Mouse (Mus musculus) cerebellum, adult 11 months (tissue): ENCODE results near the gene Dgkh.

ENCODE experiments used
- DNase-seq: peaks from one replicate; pipeline ENCODE4 v3.0.0; 2022

Gene Dgkh

DNA sequence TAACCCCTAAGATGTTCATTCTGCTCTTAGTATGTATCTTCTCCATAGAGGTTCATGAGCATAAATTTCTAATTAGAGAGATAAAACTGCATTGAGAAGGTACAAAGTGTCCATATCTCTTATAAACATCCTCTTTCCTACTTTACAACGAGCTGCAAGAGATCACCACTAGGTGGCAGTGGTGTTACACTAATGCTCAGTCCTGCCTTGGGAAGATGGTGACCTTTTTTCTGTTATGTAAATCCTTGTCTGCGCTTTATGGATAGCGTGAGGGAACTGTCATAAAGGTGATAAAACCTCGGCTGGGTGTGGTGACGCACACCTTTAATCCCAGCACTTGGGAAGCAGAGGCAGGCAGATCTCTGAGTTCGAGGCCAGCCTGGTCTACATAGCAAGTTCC lies 64.3 kb downstream of the Dgkh start:
- peak; percentile 69 for DNase-seq

DNA sequence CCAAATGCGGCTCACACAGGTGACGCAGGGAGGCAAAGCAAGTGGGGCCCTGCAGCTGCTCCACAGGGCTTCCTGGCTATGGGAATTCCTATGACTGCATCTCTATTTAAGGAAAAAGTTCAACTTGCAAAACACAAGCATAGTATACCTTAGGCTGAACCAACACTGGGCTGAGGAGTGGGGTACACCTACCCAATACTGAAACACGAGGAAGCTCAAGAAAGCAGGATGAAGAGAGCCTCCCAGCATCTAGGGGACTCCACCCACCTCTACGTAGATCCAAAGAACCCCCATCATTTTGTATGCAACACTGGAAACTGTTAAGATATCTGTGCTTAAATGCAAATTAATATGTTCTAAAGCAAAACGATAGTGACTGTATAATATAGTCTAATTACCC lies 64.8 kb downstream of the Dgkh start:
- DNase-seq = no peak

DNA sequence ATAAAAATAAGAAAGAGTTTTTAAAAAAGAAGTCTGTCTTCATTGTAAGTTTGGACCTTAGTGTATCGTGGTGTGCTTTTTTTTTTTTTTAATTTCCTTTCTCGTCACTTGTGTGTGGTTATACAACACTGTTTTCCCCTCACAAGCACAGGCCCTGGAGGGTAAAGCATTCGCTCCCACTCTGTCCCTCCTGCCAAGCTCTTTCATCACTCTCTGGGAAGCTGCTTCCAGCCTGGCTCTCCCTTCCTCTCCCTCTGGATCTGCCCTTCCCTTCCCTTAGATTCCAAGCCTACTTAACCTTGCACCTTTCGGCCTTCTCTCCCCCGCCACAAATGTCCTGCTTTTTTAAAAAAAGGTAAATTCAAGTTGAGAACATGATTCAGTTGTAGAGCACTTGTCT lies 69.9 kb downstream of the Dgkh start:
- DNase-seq = no peak

DNA sequence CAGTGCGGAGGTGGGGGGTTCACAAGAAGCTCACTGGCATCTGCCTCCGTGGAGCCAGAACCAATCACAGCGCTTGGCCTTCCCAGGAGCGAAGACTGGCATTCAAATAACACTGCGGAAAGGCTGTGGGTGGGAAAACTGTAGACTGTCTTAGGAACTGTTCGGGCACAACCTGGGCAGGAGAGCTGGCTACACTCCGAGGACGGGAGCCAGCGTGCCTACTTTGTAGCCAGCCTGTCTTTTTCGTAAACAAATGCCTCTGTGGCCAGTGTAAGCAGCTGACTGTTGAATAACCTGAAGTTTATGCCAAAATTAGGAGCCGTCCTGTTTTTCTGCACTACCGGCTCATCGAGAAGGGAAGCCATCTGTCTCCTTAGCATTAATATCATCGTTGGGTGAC lies 71.1 kb downstream of the Dgkh start:
- DNase-seq = peak; percentile 23

DNA sequence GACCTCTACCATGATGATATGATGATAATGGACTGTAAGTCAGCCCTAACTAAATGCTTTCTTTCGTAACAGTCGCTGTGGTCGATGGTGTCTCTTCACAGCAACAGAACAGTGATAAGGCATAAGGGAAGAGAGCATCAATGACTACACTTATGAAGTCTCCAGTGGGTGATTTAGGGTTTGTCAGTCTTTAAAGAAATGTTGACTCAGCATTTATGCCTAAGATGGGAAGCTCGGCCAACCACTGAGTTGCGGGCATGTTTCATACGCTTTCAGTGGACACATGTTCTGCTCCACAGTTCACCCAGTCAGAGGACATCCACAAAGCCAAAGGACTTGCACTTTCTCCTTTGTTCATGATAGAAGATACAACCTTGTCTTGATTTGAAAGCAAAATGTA lies 73.9 kb downstream of the Dgkh start:
- no peak for DNase-seq

DNA sequence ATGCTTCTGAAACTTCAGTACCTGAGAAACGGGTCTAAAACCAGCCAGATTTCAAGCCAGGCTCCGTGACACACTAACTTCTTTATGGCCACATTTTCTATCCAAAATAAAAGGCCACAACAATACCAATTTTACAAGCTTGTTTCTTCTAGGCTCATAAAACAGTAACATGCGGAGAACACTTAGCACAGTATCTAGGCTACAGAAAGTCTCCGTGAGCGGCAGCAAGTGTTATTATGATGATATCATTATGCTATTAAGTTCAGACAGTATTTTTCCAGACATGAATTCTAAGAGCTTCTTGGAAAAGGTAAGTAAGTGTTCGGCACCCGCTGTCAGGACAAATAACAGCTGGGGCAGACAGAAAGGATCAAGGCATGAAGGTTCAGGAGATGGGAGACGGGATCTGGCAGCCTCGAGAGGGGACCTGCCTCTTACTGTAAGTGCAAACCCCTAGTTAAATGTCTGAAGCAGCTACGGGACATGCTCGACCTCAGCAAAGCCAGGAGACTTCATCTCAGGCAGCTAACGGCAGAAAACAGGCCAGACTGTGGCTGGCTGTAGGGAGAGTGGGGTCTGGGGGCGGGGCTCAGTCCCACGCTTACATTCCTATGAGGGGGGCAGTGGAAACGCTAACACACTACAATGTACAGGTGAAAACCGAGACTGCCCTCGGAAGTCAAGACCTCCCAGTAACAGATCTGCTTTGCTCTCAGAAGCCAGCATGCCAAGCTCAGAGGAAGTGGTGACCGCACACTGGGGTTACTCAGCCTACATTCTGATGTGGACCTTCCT lies 75.5 kb downstream of the Dgkh start:
- DNase-seq = no peak

DNA sequence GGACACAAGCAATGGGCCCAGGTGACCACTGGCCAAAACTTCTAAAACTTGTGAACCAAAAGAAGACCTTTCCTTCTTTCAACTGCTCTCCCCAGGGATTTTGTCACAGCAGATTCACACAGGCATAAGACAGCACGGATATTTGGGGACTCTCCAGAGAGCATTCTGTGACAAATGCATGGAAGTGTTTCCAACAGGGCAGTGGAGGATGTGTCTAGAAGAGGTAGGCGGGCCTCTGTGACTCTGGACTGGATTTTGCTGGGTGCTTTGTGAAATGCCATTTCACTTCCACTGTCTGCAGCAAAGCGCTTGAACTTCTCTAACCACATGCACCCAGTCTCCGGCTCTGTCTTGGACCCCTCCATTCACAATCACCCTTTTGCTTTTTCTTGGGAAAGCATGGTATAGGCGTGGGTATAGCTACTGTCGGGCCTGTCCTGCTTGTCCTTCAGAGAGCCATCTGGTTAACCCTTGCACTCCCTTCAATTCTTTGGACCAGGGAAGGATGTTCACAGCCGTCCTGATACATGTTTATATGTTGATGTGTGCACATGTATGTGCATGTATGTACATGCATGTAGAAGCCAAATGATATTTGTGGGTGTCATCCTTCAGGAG lies 77.5 kb downstream of the Dgkh start:
- no peak for DNase-seq

DNA sequence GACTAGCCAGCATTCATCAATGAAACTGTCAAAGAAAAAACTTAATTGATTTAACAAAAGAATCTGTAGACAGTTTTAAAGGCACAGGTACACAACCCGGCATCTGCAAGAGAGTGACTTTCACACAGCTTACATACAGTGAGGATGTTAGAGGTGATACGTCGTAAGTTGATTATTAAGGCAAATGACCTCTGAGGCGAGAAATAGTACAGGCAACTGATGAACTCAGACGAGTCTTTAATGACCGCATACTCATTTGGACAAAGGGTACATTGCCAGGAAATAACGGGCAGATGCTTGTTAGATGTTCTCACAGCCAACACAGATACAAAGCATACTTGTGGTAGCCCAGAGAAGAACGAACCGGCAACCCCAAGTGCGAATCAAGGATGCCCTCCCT lies 78.4 kb downstream of the Dgkh start:
- no peak for DNase-seq

DNA sequence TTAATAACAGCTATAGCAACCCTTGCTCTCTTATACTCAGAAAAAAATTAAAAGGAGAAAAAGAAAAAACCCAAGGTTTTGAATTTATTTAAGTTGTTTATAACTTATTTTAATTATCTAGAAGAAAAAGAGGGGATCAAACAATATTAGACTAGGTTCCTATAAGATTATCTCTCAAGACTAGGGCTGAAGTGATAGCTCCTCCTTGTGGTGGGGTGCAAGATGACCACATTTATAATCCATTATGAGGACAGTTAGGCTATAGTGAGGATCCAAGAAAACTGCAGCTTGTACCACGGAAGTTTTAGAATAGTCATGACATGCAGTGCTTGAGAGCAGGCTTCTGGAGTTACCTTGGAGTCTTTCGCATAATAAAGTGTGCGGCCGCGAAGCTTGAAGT lies 79.2 kb downstream of the Dgkh start:
- no peak for DNase-seq

DNA sequence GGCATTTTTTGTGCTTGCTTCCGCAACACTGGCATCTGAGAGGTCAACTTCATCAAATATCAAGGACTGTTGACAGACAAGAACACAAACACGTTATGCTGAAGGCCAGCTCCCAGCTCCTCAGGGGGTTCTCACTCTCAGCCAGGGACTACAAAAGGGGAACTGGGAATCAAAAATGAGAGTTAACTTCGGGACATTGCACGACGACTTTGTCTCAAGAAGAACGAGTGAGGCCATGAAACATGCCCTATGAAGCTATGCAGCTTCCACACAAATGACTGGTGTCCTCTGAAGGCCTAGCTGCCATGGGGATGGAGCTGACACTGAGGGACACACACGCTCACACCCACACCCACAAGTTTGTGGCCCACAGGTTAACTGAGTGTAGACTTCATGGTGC lies 80.9 kb downstream of the Dgkh start:
- DNase-seq = no peak

DNA sequence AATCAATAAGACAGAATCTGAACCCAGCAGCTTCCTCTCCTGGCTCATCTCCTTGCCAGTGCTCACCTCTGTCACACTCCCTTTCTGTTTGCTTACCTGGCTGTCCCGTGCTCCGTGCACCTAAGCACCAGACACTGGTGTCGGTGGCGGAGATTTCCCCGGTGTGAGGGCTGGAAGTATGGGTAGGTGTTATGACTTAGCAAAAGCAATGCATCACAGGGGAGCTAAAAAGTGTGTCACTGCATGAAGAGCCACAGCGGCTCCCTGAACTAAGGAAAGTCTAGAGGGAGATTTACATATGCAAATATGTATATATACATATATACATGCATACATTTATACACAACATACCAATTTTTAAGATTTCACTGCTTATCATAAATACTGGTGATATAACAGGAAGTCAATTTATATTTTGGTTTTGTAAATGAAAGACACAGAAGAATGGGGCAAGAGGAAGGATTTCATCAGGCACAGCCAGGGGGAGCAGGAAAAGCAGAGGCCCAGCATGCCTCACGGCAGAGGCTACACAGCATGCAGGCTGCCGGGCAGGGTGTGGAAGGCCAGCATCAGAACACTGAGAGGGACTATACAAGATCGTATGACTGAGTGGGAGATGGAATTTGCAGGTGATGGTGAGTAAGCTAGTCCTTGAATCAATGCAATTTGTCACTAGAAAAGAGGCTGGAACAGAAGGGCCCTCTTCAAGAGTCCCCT lies 82.0 kb downstream of the Dgkh start:
- DNase-seq = no peak

DNA sequence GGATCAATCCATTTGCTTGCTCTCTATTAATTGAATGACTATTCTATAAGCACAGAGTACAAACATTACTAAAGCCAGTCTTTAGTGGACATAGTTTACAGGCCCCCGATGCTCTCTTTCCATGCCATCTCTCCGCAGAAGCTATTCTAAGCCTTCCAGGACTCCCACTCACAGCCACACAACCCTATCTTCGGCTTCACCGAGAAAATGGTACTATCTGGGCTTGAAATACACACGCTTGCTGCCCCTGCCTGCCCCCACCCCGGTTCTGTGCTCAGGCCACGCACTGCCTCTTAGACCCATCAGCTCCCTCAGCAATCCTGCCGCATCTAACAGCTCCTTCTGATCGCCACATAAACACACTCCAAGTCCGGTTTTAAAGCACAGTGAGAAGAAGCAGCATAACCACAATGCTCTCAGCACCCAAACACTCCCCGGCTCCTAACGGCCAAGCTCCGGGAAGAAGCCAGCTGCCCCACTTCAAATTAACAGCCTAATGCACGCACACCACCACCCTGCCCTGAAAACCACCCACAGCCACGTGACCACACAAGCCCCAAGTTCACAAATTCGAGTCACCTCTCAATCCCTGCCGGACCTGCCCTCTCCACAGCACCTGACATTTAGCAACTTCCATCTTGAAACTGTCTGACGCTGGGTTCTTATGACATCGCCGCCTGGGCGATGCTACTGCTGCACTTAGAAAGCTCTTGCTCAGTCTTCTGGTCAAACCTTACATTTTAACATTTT lies 82.9 kb downstream of the Dgkh start:
- DNase-seq = no peak

DNA sequence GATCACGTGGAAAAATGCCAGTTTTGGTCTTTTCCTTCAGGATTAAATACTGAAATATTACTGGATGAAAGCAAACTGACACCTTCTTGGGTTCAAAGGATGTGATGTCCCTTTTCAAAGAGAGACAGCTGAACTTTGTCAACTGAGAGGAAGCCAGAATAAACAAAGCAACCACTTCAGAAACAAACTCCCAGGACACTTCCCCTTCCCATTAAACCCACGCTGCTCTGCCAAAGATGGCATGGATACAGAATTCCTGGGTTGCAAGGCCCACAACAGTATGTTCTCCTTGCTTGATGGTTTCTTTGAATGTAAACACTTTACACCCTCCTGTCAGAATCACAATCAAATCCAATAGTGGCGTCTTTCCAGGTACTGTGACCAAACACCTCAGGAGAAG lies 87.0 kb downstream of the Dgkh start:
- DNase-seq = no peak

DNA sequence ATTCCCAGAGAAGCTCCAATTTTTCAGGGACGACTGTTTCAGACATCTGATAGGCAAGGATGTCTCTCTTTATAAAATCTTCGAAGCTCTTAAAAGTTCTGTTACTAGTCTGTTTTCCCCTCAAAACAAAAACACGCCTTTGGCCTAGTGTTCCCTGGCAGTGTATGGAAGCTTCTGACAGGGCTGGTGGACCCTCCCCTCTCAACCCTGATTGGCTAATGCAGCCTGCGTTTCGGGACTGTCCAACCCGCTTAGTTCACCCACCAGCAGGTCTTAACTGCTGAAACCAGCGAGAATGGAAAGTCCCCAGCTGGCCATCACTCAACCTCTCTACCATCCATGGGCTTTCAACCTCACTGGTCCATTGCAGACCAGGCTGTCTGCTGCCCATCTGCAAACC lies 91.3 kb downstream of the Dgkh start:
- DNase-seq = no peak

DNA sequence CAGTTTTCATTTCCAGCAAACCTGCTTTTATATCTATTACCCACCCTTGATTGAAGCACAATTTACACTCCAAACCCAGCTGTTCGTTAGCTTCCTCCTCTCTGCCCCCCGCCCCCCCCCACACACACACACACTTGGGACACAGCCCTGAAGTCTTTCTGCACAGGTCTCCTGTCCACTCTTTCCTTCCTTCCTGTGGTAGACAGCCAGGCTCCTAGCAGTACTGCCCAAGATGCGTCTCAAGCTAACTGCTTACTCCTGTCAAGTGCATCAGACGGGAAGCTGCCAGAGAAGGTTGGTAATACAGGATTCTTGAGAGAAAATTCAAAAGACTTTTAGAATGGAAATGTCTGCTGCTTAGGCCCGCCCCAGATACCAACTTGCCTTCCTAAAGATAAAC lies 92.9 kb downstream of the Dgkh start:
- no peak for DNase-seq

DNA sequence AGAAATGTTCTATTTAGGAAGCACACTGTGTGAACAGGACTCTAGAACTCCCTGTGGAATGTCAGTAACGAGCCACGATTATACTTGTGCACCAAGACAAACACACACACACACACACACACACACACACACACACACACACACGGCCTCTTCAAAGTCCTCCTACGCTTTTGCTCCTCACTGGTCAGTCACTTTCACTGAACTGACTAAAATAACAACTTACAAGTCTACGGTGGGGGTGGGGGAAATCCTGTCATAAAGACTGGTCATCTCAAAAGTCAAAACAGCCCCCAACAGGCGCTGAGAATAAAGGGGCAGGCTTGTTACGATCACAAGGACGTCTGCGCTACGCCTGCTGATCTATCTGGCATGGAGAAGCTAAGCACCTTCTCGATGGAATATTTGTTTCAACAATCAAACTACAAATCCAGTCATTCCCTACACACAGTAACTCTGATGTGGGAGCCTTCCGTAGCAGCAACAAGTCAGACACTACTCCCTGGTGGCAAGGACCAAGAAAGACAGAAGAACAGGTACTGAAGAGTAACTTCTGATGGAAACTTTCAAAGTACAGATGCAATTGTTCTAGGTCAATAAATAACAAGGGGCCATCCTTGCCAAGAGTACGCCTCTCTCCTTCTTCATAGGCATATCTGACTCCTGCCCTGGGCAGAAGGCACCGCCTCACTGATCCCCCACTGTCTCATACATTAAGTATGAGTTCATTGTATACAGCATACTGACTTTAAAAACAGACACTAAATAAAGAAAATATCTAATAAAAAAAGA lies 96.8 kb downstream of the Dgkh start:
- no peak for DNase-seq

DNA sequence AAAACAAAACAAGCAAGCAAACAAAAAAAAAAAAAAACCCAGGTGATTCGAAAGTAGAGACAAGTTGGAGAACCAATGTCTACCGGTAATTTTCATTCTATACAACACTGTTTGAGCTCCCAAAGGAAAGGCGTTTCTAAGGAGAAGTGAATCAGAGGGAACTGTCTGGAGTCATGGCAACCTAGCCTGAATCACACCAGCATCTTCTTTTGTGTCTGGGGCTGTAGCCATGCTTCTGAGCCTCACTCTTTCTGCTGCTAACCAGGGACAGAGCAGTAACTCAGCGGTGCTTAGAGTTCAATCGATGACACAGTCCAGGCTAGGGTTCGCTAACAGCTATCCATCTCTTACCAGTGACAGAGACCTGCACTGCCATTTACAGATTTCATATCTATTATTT lies 99.8 kb downstream of the Dgkh start:
- DNase-seq = no peak

DNA sequence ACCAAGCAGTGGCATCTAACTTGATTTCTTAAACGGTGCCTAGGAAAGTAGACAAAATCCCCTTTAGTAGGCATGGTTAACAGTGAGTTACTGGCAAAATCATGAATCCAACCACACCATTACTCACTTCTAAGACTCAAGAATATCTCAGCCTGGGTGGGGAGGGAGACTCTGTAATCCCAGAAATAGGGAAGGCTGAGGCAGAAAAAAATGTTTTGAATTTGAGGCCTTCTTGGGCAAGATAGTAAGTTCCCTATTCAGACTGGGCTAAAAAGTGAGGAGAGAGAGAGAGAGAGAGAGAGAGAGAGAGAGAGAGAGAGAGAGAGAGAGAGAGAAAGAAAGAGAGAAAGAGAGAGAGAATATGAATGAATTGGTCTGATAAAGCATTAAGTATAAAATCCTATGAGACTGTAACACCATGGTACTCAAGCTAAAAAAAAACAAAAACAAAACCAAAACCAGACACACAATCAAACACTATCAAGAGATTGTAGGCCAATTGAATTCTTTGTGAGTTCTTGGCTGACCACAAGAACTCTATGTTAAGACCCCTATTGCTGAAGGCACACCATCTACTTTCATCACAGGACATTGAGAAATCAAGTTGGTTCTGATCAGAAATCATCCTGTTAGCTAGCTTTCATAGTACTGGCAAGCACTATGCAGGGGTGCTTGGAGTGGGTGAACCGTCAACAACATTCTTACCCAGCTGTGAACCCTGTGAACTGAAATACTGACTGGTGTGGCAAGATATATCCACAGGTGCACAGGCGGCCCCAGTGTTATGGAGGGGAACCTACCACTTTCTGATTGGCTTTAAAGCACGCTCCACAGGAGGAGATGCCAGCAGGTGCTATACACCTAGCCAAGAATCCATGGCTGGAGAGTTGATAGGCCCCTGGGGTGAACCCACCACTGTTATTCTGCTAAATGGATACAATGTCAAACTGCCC lies 101.4 kb downstream of the Dgkh start:
- no peak for DNase-seq

DNA sequence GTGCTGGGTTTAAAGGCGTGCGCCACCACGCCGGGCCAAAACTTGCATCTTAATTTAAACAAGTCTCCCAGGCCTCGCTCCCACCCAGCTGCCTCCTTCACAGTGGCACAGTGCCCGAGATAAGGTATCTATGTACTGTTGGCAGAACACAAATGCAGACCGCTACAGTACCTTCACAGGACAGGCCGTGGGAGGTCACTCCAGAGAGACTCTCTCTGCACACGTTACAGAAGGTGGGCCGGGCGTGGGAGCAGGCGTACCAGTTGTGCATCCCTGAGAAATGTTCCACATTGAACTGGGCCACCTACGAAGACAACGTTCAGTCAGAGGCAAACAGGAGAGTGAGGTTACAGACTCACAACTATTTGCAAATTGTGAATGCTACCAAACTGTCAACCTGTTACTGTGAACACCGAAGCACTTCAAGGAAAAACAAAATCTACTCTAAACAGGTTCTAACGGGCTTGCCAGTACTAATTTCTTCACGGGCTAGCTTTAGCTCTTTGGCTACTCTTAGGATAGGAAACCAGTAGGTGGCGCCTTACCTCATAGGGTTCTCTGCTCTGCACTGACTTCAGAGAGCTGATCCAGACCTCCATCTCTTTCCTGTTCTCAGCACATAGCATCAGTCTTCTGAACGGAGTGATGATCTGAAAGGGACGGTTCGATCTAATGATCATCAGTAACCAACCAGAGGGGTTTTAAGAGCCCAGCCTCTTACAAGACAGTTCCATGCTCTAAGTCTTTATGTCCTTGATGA lies 104.9 kb downstream of the Dgkh start:
- peak; percentile 20 for DNase-seq

DNA sequence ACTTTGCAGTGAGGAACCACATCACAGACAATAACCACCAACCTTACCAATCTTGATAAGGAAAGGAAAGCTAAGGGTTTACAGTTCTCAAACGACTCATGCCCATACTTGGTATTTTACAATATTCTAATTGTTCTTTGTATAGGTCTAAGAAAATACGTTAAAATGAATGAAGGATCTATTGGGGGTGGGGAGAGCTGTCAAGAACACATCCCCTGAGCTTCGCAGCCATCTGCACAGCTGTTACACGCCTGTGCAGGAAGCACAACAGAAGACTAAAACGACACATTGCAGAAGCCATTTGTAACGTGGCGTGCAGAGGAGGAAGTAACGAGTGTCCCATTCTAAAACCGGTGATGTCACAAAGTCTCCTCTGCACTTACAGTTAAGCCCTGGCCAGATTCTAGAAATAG lies 113.7 kb downstream of the Dgkh start:
- no peak for DNase-seq

DNA sequence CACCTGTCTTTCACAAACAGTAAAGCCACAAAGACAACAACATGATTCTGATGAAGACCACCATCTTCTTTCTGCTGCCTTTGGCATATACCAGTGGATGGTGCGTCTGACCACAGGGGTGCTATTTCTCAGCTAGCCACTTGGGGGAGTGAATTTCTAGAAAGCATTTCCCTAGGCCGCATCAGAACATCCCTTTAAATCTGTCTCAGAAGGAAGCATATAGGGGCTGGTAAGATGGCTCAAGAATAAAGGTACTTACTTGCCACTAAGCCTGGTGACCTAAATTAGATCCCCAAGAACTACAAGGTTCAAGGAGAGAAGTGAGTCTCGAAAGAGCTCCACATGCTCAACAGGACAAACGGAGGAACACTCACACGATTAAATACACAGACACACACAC lies 119.0 kb downstream of the Dgkh start:
- no peak for DNase-seq
